Mouse (Mus musculus) lung, postnatal 0 days (tissue): ENCODE measurements at regions not wholly inside any gene's neighbourhood (a gene's known extent, or its start where the extent isn't known, plus 50 kb on each side); places are given as distances from the start of the nearest gene placed in this dataset.

Experiments
- ATAC-seq: fragments of 200-750 bp; cut with Nextera tagmentation; 2 replicates; pipeline ENCODE4 v1.8.0; 2017; ENCODE audit warnings: moderate library complexity
- DNase-seq: peaks from one replicate; pipeline ENCODE4 v3.0.0-alpha.2; 2016; ENCODE audit warnings: low spot score
- H3K27ac ChIP-seq: fragments of 300-500 bp; sonication (generic); 2 replicates; pipeline ENCODE4 v1.5.1; 2014; ENCODE audit warnings: antibody characterized with exemption, mild to moderate bottlenecking, low read length, mixed read lengths
- H3K27me3 ChIP-seq: fragments of 300-500 bp; sonication (generic); replicated peaks from 2 replicates; pipeline ENCODE4 v1.6.1; 2014; ENCODE audit warnings: low read length, mixed read lengths; ENCODE audit not compliant: insufficient read depth
- H3K36me3 ChIP-seq: fragments of 300-500 bp; sonication (generic); 2 replicates; pipeline ENCODE4 v1.6.1; 2014; ENCODE audit warnings: low read length, mixed read lengths; ENCODE audit not compliant: insufficient read depth
- H3K4me1 ChIP-seq: fragments of 300-500 bp; sonication (generic); 2 replicates; pipeline ENCODE4 v1.6.1; 2014; ENCODE audit warnings: antibody characterized with exemption, low read depth, low read length, mixed read lengths; ENCODE audit not compliant: insufficient read depth
- H3K4me2 ChIP-seq: fragments of 300-500 bp; sonication (generic); replicated peaks from 2 replicates; pipeline ENCODE4 v1.6.1; 2014; ENCODE audit warnings: low read depth, mild to moderate bottlenecking, low read length, moderate library complexity, mixed read lengths
- H3K4me3 ChIP-seq: fragments of 300-500 bp; sonication (generic); 2 replicates; pipeline ENCODE4 v1.5.1; 2014; ENCODE audit warnings: low read depth, low read length
- H3K9ac ChIP-seq: fragments of 300-500 bp; sonication (generic); replicated peaks from 2 replicates; pipeline ENCODE4 v1.6.1; 2014; ENCODE audit warnings: low read depth, mild to moderate bottlenecking
- H3K9me3 ChIP-seq: fragments of 300-500 bp; sonication (generic); 2 replicates; pipeline ENCODE4 v1.6.1; 2016; ENCODE audit warnings: low read length, mixed read lengths
- CTCF ChIP-seq: IDR thresholded peaks from 2 replicates; pipeline ENCODE4 v1.5.1; 2016; ENCODE audit warnings: antibody characterized with exemption, mild to moderate bottlenecking
- EP300 ChIP-seq: IDR thresholded peaks from 2 replicates; pipeline ENCODE4 v1.6.1; 2016; ENCODE audit warnings: antibody characterized with exemption, mild to moderate bottlenecking, control low read depth
- WGBS: fragments of 180-500 bp; shearing (Covaris S2); extraction: QIAGEN DNeasy Blood & Tissue Kit; methylation state at CpG from one replicate; pipeline ENCODE4 v1.1.7; 2014; 5-methylcytosine and 5-hydroxymethylcytosine counted together

GRCm38 (mm10) chr11:41728839-41729238 lies 271.8 kb downstream of the Gabrg2 start:
- Histone ChIP-seq H3K4me2 (no peak overlapping the region), H3K9ac (no peak overlapping the region), H3K9me3 (no peaks in the 10 kb centered on the region), H3K27ac (no peak overlapping the region), H3K4me3 (no peak overlapping the region), H3K36me3 (no peaks in the 10 kb centered on the region), H3K4me1 (no peaks in the 10 kb centered on the region), H3K27me3 (no peaks in the 10 kb centered on the region)
- 90% methylated on average over 2 of the region's 2 CpGs for WGBS
- DNase-seq: no peak
- ATAC-seq: no peak
- TF ChIP-seq CTCF (no peak), EP300 (no peak)

- no peaks in the 10 kb centered on the region for H3K9me3 ChIP-seq
- no peak overlapping the region for H3K27ac ChIP-seq
- no peak overlapping the region for H3K4me3 ChIP-seq
- TF ChIP-seq CTCF (no peak), EP300 (no peak)
- DNase-seq (no peak), ATAC-seq (no peak)
- no peaks in the 10 kb centered on the region for H3K4me1 ChIP-seq
- no peak overlapping the region for H3K9ac ChIP-seq
- no peaks in the 10 kb centered on the region for H3K27me3 ChIP-seq
- no peaks in the 10 kb centered on the region for H3K36me3 ChIP-seq
- no peak overlapping the region for H3K4me2 ChIP-seq
- WGBS: 79% methylated on average over 1 of the region's 1 CpGs
These were observed 284.0 kb downstream of the Gabrg2 start for GRCm38 (mm10) chr11:41716616-41717015.

- ATAC-seq (no peak), DNase-seq (no peak)
- Histone ChIP-seq H3K27me3 (no peaks in the 10 kb centered on the region), H3K9ac (no peak overlapping the region), H3K4me1 (no peaks in the 10 kb centered on the region), H3K27ac (no peak overlapping the region), H3K4me2 (no peak overlapping the region), H3K36me3 (no peaks in the 10 kb centered on the region), H3K9me3 (no peaks in the 10 kb centered on the region), H3K4me3 (no peak overlapping the region)
- WGBS: 65% methylated on average over 3 of the region's 3 CpGs
- no peak for TF ChIP-seq CTCF
- TF ChIP-seq EP300: no peak
These were observed 310.0 kb downstream of the Gabrg2 start for GRCm38 (mm10) chr11:41690682-41691081.

GRCm38 (mm10) chr11:41682991-41683390 lies 317.7 kb downstream of the Gabrg2 start:
- Histone ChIP-seq H3K4me3 (no peak overlapping the region), H3K36me3 (no peaks in the 10 kb centered on the region), H3K27ac (no peak overlapping the region), H3K4me1 (no peaks in the 10 kb centered on the region), H3K27me3 (no peaks in the 10 kb centered on the region), H3K4me2 (no peak overlapping the region), H3K9me3 (no peaks in the 10 kb centered on the region), H3K9ac (no peak overlapping the region)
- ATAC-seq (no peak), DNase-seq (no peak)
- 65% methylated on average over 1 of the region's 1 CpGs for WGBS
- TF ChIP-seq CTCF: no peak
- no peak for TF ChIP-seq EP300

GRCm38 (mm10) chr11:41652566-41652965 lies 348.1 kb downstream of the Gabrg2 start:
- TF ChIP-seq CTCF (no peak), EP300 (no peak)
- ATAC-seq: no peak
- no peak overlapping the region for H3K4me2 ChIP-seq
- no peaks in the 10 kb centered on the region for H3K27me3 ChIP-seq
- no peaks in the 10 kb centered on the region for H3K36me3 ChIP-seq
- no peak overlapping the region for H3K9ac ChIP-seq
- H3K9me3 ChIP-seq: no peaks in the 10 kb centered on the region
- WGBS: 52% methylated on average over 1 of the region's 1 CpGs
- DNase-seq: no peak
- no peaks in the 10 kb centered on the region for H3K4me1 ChIP-seq
- no peak overlapping the region for H3K4me3 ChIP-seq
- no peak overlapping the region for H3K27ac ChIP-seq

GRCm38 (mm10) chr11:41645502-41645891 lies 355.2 kb downstream of the Gabrg2 start:
- no peaks in the 10 kb centered on the region for H3K4me1 ChIP-seq
- no peak overlapping the region for H3K27ac ChIP-seq
- TF ChIP-seq CTCF (no peak), EP300 (no peak)
- no peak overlapping the region for H3K4me3 ChIP-seq
- H3K9me3 ChIP-seq: no peaks in the 10 kb centered on the region
- 25% methylated on average over 4 of the region's 4 CpGs for WGBS
- no peak overlapping the region for H3K9ac ChIP-seq
- no peak overlapping the region for H3K4me2 ChIP-seq
- ATAC-seq: no peak
- H3K36me3 ChIP-seq: no peaks in the 10 kb centered on the region
- no peak for DNase-seq
- H3K27me3 ChIP-seq: no peaks in the 10 kb centered on the region
